Mouse (Mus musculus) hindbrain, embryonic 11.5 days (tissue): ENCODE data around the gene Grn. TPM values are rescaled to one million over a fixed set of nuclear protein-coding genes. Genes with fewer than 3 reads are reported as not detected.
"Not testable (repeated sequence)": the region's sequence is repeated elsewhere in the genome, so short reads cannot be mapped to it uniquely, and the experiment has no call there.

Experiments used
- ATAC-seq: fragments of 200-750 bp; cut with Nextera tagmentation; 2 replicates; pipeline ENCODE4 v1.8.0; 2017; ENCODE audit warnings: mild to moderate bottlenecking, moderate TSS enrichment, moderate library complexity; ENCODE audit not compliant: low FRiP score
- DNase-seq: peaks from one replicate; pipeline ENCODE4 v3.0.0-alpha.2; 2015; ENCODE audit warnings: low spot score
- H3K27ac ChIP-seq: fragments of 300-500 bp; sonication (generic); 2 replicates; pipeline ENCODE4 v1.5.1; 2014; ENCODE audit warnings: mild to moderate bottlenecking, low read depth, low read length
- H3K27me3 ChIP-seq: fragments of 300-500 bp; sonication (generic); 2 replicates; pipeline ENCODE4 v1.6.1; 2014; ENCODE audit warnings: mild to moderate bottlenecking, low read length, moderate library complexity, mixed read lengths; ENCODE audit not compliant: control insufficient read depth, insufficient read depth
- H3K36me3 ChIP-seq: fragments of 300-500 bp; sonication (generic); 2 replicates; pipeline ENCODE4 v1.6.1; 2014; ENCODE audit warnings: mild to moderate bottlenecking, low read length, moderate library complexity, mixed read lengths; ENCODE audit not compliant: control insufficient read depth, insufficient read depth
- H3K4me1 ChIP-seq: fragments of 300-500 bp; sonication (generic); replicated peaks from 2 replicates; pipeline ENCODE4 v1.6.1; 2014; ENCODE audit warnings: low read length, mixed read lengths; ENCODE audit not compliant: control insufficient read depth, insufficient read depth
- H3K4me2 ChIP-seq: fragments of 300-500 bp; sonication (generic); replicated peaks from 2 replicates; pipeline ENCODE4 v1.6.1; 2014; ENCODE audit warnings: mild to moderate bottlenecking, low read depth, low read length
- H3K4me3 ChIP-seq: fragments of 300-500 bp; sonication (generic); 2 replicates; pipeline ENCODE4 v1.5.1; 2014; ENCODE audit warnings: low read depth, low read length
- H3K9ac ChIP-seq: fragments of 300-500 bp; sonication (generic); 2 replicates; pipeline ENCODE4 v1.6.1; 2014; ENCODE audit warnings: low read depth, low read length
- H3K9me3 ChIP-seq: fragments of 300-500 bp; sonication (generic); 2 replicates; pipeline ENCODE4 v1.6.1; 2016; ENCODE audit warnings: low read length; ENCODE audit not compliant: control insufficient read depth
- WGBS: fragments of 180-500 bp; shearing (Covaris S2); extraction: QIAGEN DNeasy Blood & Tissue Kit; methylation state at CpG from one replicate; pipeline ENCODE4 v1.1.7; 2014; 5-methylcytosine and 5-hydroxymethylcytosine counted together
- polyA plus RNA-seq: library from polyadenylated mRNA; unstranded; fragments of >200 nt; fragmentation: Nextera tagmentation; extraction: Ambion mirVana; gene quantifications from 2 replicates; pipeline ENCODE4 v1.2.1, GENCODE M21; 2014

The Grn gene
- polyA plus RNA-seq, 1 experiment from 2014 or later, result 47.2 TPM

DNA sequence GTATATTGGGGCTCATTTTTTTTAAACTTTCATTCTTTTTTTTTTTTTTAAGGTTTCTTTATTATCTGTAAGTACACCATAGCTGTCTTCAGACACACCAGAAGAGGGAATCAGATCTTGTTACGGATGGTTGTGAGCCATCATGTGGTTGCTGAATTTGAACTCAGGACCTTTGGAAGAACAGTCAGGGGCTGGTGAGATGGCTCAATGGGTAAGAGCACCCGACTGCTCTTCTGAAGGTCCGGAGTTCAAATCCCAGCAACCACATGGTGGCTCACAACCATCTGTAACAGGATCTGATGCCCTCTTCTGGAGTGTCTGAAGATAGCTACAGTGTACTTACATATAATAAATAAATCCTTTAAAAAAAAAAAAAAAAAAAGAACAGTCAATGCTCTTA, 19.8 kb upstream of the Grn start:
- not testable (repeated sequence) for H3K27me3 ChIP-seq, DNase-seq, H3K36me3 ChIP-seq, H3K9ac ChIP-seq, H3K4me3 ChIP-seq, ATAC-seq, H3K9me3 ChIP-seq, H3K4me2 ChIP-seq, H3K4me1 ChIP-seq, H3K27ac ChIP-seq
- WGBS, result 93% methylated on average over 2 of the region's 3 CpGs

DNA sequence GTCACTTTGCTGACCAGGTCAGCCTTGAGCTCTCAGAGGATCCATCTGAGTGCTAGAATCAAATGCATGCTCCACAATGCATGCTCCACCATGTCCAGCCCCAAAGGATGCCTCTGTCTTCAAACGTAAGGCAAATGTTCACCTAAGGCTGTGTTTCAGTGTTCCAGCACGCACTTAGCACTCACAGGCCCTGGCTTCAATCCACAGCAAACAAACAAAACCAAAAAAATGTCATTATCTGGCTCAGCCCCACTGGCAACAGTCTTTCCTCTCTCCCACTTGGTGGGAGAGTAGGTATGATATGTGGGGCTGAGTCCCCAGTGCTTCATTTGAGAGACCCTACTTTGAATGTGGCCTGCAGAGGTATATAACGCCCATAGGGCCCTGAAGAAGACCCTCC, 19.1 kb upstream of the Grn start:
- no peaks in the 10 kb centered on the region for H3K9me3 ChIP-seq

DNA sequence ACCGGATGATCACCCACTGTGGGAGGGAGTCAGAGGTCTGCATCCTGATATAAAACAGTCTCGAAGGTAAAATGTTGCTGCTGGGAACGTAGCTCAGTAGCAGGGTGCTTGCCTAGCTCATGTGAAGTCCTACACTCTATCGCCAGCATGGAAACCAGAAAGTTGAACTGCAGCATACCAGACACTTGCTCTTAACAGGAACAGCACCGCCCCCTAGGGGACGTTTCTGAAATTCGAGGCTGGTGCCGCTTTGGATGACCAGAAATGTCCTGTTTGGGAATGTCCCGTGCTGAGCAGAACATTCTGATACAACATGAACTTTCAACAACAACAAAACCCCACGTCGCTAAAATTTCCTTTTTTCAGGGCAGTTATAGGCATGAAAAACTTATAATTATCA, 18.4 kb upstream of the Grn start:
- H3K4me2 ChIP-seq, result no peak overlapping the region
- no peak overlapping the region for H3K27ac ChIP-seq
- H3K4me3 ChIP-seq, result no peak overlapping the region
- no peak for ATAC-seq
- no peaks in the 10 kb centered on the region for H3K27me3 ChIP-seq
- no peaks in the 10 kb centered on the region; the same call in 1 of the 2 replicates for H3K4me1 ChIP-seq
- H3K9ac ChIP-seq, result no peak overlapping the region
- no peaks in the 10 kb centered on the region for H3K9me3 ChIP-seq
- peak; percentile 96 for DNase-seq
- 8% methylated on average over 11 of the region's 11 CpGs for WGBS
- no peaks in the 10 kb centered on the region for H3K36me3 ChIP-seq

More for the DNA sequence above, 19.1 kb upstream of the Grn start:
- Histone ChIP-seq H3K4me1 (peaks cover 6% of the 10 kb centered on the region), H3K36me3 (no peaks in the 10 kb centered on the region), H3K4me2 (no peak overlapping the region), H3K4me3 (no peak overlapping the region), H3K27ac (no peak overlapping the region), H3K9ac (no peak overlapping the region), H3K27me3 (no peaks in the 10 kb centered on the region)
- DNase-seq, result no peak
- WGBS, result 82% methylated on average over 3 of the region's 3 CpGs
- no peak for ATAC-seq

DNA sequence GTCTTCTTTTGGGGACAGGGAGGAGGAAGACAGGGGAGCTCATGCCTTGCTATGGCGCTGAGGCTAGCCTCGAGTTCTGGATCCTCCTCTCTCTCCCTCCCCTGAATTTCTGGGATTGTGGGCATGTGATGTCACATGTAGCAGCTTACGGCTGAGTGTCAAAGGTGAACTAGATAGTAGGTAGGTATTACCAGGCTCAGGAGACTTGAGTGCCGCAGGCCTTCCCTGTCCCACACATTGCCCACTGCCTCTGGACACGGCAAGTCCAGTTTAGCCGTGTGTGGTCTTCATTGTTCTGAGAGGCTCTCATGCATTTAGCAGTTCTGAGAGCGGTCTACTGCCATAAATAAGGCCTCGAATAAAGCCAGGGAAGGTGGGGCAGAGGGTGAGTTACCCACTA, 17.1 kb upstream of the Grn start:
- ATAC-seq (no peak), DNase-seq (no peak)
- Histone ChIP-seq H3K4me2 (no peak overlapping the region), H3K36me3 (no peaks in the 10 kb centered on the region), H3K4me1 (no peaks in the 10 kb centered on the region), H3K27ac (no peak overlapping the region), H3K9me3 (no peaks in the 10 kb centered on the region), H3K4me3 (no peak overlapping the region), H3K9ac (no peak overlapping the region), H3K27me3 (no peaks in the 10 kb centered on the region)
- 77% methylated on average over 8 of the region's 8 CpGs for WGBS

DNA sequence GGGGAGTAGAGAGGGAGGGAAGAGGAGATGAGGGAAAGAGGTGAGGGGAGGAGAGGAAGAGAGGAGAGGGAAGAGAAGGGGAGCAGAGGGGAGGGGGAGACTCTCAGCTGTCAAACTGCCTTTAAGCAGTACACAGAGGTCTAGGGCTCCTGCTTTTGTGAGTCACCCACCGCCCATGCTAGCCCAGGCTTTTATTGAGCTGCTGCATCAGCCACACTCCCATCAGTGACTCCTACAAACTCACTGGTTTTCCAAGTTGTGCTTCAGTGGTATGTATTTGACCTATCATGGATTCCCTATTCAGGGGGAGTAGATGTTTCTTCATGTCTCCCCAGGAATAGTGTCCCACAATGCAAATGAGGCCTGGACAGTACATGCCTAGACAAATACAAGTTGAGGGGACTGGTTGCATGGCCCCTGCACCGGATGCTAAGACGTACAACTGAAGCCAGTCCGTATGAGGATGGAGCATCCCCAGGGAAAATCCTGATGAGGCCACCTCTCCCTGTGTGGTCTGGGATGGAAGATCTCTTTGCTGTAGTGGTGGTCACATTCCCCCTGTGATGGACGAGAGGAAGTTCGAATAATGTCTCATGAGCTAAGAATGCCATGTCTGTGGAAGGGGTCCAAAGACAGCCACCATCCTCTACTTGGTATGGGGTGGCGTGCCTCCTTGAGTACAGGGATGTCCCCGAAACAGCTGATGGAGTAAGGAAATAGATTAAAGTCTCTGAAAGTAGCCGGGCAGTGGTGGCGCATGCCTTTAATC, 14.9 kb upstream of the Grn start:
- Histone ChIP-seq H3K4me2 (no peak overlapping the region), H3K4me1 (no peaks in the 10 kb centered on the region), H3K4me3 (no peak overlapping the region), H3K9me3 (no peaks in the 10 kb centered on the region), H3K27me3 (no peaks in the 10 kb centered on the region), H3K27ac (no peak overlapping the region), H3K36me3 (no peaks in the 10 kb centered on the region), H3K9ac (no peak overlapping the region)
- 78% methylated on average over 10 of the region's 10 CpGs for WGBS
- ATAC-seq, result no peak
- no peak for DNase-seq

DNA sequence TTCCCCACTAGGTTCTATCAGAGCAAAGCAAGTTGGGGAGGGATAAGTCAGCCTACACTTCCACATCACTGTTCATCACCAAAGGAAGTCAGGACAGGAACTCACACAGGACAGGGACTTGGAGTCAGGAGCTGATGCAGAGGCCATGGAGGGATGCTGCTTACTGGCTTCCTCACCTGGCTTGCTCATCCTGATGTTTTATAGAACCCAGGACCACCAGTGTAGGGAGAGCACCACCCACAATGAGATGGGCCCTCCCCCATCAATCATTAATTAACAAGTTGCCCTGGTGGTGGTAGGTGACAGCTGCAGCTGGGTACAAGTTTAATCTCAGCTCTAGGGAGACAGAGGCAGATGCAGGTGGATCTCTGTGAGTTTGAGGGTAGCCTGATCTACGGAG, 13.0 kb upstream of the Grn start:
- no peak overlapping the region for H3K4me3 ChIP-seq
- H3K27ac ChIP-seq, result no peak overlapping the region
- H3K36me3 ChIP-seq, result no peaks in the 10 kb centered on the region
- H3K27me3 ChIP-seq, result no peaks in the 10 kb centered on the region
- WGBS, result 86% methylated on average over 1 of the region's 1 CpGs
- DNase-seq, result no peak
- H3K9ac ChIP-seq, result no peak overlapping the region
- no peaks in the 10 kb centered on the region for H3K4me1 ChIP-seq
- ATAC-seq, result no peak
- no peak overlapping the region for H3K4me2 ChIP-seq
- H3K9me3 ChIP-seq, result no peaks in the 10 kb centered on the region

DNA sequence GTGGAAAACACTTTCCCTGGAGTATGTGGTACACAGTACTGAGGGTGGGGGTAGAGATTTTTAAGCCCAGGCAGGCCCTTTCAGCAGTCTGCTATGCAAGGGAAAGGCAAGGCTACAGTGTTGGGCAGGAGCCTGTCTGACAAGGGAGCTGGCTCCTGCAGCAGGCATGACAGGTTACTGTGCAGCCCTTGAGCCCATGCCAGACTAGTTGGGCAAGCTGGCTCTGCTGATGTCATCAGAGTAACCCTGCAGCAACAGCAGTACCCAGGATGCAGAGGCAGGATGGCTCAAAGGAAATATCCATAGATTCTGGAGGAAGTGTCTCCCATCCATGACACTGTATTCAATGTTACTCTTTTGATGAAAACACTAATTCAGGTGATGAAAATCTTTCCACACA, 11.2 kb upstream of the Grn start:
- no peak for DNase-seq
- Histone ChIP-seq H3K4me1 (no peaks in the 10 kb centered on the region), H3K27me3 (no peaks in the 10 kb centered on the region), H3K36me3 (no peaks in the 10 kb centered on the region), H3K9me3 (no peaks in the 10 kb centered on the region), H3K4me3 (no peak overlapping the region), H3K27ac (no peak overlapping the region), H3K4me2 (no peak overlapping the region), H3K9ac (no peak overlapping the region)
- ATAC-seq, result no peak

DNA sequence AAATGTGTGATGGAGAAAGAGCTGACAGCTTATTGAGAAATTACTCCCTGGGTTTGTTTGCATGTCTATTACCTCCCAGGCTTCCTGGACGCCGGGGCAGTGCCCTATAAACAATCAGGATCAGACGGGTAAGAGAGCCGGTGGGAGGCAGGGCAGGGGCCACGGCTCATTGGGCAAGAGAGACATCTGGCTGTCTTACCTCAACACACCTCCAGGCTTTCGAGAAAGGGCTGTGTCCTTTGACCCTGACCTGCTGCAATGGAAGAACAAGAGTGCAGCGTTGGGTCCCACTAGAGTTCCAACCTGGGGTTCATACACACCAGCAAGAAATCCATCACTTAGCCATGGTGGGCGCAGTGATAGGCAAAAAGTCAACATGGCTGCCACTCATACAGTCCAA, 8.6 kb upstream of the Grn start:
- no peaks in the 10 kb centered on the region for H3K27me3 ChIP-seq
- WGBS, result 64% methylated on average over 8 of the region's 8 CpGs
- no peaks in the 10 kb centered on the region for H3K9me3 ChIP-seq
- no peak overlapping the region for H3K9ac ChIP-seq
- H3K4me3 ChIP-seq, result no peak overlapping the region
- no peaks in the 10 kb centered on the region for H3K36me3 ChIP-seq
- H3K4me2 ChIP-seq, result no peak overlapping the region
- ATAC-seq, result no peak
- H3K4me1 ChIP-seq, result no peaks in the 10 kb centered on the region
- DNase-seq, result no peak
- H3K27ac ChIP-seq, result no peak overlapping the region

DNA sequence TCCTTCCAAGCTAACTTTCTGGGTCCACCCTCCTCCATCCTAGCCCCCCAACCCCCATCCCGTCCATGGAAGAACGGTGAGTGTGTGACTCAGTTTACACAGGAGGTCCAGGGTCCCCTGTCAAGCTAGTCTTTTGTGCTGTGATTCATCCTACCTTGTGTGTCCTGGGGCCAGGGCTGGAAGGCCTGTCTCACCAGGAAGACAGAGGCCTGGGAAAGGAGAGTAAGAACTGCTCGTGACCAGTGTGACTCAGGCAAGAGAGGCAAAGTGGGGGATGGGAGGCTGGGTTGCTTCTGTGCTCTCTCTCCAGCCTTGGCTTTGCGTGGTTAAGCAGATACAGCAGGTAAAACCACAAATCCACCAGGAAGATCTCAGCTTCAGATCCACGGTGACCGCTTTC, 5.4 kb upstream of the Grn start:
- Histone ChIP-seq H3K9ac (no peak overlapping the region), H3K4me1 (no peaks in the 10 kb centered on the region), H3K9me3 (no peaks in the 10 kb centered on the region), H3K27me3 (no peaks in the 10 kb centered on the region), H3K36me3 (no peaks in the 10 kb centered on the region), H3K4me2 (no peak overlapping the region), H3K4me3 (no peak overlapping the region), H3K27ac (no peak overlapping the region)
- DNase-seq (no peak), ATAC-seq (no peak)
- 77% methylated on average over 6 of the region's 6 CpGs for WGBS
